Mouse (Mus musculus) cerebellum, postnatal 36 days (tissue): Measurements from ENCODE around the gene CN725425.

Experiments used
- DNase-seq, 2 experiments: peaks; one replicate each; pipeline ENCODE4 v3.0.0; 2021 to 2022; ENCODE audit warnings: mixed read lengths in 2 of 2

CN725425 gene

DNA sequence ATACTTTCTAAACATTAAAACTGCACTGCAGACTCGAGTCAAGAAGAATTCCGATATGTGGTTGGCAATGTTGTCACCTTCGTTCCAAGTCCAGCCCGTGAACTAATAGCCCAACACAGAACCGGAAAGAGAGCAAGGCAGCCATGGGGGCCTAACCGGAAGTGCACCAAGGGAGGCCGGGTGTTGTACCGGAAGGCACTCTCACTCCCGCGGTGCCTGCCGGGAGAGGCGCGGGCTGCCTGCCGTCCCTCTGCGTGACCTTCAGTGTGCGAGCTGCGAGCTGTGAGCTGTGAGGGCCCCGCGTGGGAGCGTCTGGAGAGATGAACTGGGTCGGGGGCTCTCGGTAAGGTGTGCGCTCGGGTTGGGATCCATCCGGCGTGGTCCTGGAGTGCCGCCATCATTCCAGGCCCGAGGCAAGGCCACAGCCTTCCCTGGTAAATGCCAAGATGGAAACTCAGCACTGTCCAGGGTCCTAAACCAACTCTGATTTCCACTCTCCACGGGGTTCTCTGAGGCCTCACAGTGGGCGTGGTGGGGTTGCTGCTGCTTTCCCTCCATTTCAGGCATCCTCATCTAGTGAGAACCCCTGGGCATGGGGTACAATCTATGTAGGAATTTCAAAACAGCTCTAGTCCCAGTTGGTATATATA lies at the start of gene CN725425:
TSS of gene CN725425 (plus strand) at position 239 of the 650 bp plus-strand sequence.
- DNase-seq = no peak

DNA sequence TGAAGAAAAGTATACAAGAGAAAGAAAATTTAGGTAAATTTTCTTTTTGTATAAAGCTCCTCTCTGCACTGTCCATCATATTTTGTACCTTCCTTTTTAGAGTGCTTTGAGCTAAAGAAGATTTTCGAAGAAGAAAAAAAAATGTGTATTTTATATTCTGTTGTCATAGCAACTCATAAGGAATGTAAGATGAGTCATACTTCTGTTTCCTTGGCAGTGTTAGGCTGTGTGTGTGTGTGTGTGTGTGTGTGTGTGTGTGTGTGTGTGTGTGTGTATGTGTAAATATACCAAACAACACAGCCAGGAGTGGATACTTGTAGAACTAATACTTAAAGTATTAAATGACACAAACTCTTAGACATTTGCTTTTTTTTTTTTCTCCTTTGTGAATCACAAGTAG lies 46.7 kb upstream of the CN725425 start:
- no peak for DNase-seq

DNA sequence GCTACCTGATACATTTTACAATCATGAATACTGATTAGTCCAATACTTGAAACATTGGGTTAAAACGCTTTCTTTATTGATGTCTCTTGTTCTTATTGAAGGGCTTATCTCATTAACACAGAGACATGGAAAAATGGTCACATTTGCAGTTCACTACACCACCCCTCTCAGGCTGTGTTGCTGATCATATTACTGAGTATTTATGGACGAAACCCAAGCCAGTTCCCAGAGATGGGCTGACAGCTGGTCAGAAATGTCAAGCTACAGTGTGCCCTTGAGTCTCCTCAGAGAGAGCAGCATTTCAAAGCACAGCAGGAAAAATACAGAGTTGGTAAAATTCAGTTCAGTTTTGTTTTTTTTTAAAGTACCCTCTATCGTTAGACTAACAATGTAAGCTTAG lies 46.0 kb upstream of the CN725425 start:
- no peak for DNase-seq

DNA sequence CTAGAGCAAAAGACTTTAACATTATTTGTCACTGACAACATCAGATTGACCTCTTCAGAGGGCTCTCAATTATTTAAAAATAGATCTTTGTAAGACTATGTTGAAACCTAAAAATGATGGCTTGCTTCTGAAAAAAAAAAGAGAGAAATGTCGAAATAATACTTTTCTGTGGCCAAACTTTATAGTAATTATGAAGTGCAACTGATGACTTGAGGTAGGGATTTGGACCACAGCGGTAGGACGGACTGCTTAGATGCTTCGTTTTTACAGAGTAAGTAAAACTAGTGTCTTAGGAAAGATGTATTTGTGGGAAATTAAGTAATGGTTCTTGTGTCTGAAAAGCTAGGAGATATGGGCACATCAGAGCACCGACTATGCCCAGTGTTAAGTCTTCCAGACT lies 38.1 kb upstream of the CN725425 start:
- no peak for DNase-seq

DNA sequence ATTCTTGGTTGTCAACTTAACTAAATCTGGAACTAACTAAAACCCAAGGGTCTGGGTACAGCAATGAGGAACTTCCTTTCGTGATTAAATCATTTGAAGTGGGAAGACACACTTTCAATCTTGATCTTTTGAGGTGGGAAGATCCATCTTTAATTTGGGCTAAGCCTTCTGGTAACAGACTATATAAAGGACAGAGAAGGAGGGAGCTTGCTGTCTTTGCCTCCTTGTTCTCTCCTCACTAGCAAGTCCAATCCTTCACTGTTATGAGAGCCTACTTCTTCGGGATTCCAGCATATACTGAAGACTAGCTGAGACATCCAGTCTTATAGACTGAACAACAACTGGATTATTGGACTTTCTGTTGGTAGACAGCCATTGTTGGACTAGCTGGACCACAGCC lies 35.8 kb upstream of the CN725425 start:
- DNase-seq = no peak

DNA sequence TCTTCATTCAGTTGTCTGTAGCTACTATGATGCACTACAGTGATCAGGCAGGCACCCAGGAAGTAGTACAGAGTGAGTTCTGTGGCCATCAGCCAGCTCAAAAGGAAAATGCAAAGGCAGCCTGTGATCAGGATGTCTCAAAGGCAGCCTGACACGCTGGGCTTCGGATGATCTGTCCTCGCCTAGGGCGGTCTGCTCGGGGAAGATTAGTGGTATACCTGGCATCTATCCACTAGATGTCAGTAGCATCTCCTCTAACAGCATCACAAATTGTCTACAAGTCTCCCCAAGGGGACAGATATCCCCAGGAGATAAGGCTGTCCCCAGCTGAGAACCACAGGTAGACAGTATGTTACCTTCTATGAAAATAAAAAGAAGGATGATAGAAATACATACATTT lies 34.3 kb upstream of the CN725425 start:
- peak; percentile 26 to 33 for DNase-seq

DNA sequence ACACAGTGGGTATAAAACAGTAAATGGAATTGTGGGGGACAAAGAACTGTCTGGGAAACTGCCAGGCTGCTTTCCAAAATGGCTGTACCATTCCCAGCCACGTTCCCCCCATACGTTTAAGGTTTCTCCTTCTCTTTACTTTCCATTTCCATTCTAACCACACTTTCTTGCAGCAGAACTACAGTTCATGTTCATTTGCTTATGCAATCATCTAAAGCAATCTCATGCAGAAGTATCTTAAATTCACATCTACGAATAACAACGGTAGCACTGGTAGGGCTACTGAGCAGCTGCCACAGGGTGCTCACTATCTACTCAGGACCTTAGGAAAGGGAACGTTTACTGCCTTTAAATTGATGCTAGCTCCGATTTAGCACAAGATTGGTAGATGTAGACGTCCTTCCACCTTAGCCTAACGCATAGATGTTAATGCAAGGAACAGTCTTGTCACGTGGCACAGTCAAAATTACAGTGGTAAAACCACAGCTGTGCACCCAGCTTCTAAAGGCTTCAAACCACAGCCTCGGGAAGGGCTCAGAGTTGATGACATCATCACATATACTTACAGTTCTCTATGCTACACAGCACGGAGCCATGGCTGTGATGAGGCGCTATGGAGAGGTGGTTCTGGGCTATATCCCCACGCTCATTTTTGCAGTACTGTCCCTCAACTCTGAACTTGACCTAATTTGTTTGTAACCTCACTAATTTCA lies 31.3 kb upstream of the CN725425 start:
- no peak for DNase-seq

DNA sequence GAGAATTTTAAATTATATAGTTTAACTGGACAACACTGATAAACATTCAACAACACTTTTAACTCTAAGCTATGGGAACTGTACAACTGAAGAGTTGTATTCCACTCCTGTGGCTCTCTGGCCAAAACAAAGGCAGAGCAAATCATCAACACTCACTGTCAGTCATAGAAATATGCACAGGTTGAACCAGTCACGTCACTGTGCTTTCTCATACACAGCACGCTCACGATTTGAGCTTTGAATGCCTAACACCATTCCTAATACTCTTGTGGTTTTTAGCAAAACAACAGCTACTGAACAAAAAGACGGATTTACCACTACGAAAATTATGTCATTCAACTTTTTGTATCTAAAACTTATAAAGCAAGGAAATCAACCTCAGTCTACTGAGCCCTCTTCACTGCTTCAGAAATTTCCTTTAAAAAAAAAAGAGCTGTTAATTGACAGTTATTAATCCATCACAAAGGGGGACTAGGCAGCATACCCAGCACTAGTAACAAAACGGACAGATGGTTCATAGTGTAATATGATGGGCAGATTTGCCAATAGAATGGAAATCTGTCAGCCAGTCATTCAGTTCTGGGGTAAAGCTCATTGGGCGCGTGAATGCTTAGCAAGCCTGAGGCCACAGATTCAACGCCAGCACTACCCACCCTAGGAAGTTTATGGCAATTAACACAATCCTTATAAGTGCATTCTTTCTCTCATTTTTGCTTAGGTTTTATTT lies 28.5 kb upstream of the CN725425 start:
- no peak for DNase-seq

DNA sequence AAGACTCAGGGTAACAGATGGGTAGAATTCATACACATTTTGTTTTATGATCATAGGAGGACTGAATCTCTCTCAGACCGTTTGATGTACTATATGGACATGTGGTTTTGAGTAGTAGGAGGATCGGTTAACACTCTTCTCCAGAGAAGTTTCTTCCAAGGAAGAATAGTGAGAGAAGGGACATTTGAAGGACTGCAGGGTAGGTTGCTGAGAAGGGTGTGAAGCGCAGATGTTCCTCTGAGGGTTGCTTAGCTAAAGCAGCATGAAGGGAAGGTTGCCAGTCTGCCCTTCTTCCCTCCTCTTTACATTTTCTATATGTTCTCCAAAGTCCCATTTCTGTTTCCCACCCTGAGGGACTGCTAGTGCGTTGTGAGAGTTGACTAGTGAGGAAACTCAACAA lies 28.0 kb upstream of the CN725425 start:
- DNase-seq = no peak

DNA sequence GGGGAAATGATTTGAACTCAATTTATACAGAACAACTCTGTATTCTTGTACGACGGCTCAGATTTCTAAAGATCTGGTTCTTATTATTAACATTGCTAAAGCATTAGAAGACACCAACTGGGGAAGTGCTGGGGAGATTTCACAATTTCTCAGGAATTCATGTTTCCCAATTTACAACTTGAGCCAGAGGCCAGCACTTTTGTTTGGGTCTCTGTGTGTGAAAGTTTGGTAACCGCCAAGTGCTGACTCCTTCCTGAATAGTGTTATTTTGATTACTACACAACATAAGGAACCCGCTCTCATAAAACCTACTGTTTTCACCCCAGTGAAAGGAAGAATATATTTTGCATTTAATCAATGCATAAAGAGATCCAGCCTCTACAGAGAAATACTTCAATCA lies 27.1 kb upstream of the CN725425 start:
- DNase-seq = no peak

DNA sequence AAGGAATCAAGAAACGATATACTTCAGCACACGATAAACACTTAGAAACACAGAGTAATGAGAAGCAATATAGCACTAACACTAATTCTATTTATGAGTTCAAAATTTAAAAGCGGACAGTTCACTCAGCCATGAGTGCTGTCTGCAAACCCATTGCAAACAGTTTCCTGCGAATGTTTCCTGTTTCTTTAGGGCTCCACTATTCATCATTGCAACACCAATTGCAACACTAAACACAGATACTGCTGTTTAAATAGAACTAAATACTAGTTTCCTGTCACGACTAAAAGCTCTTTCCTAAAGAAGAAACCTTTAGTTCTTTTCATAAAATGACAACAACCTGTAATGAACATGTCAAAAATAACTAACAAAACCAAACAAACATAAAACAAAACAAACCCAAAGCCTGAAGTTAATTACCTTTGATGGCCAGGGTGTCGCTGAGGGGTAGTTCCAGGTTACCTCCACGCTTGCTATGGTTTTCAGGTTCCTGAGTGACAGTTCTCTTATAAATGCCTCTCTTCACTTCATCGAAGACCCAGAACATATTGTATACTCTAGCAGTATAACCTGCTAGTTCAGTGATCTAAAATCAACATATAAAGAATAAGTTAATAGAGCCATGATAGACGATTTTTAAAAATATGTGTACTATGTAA lies 20.5 kb upstream of the CN725425 start:
- DNase-seq = no peak

DNA sequence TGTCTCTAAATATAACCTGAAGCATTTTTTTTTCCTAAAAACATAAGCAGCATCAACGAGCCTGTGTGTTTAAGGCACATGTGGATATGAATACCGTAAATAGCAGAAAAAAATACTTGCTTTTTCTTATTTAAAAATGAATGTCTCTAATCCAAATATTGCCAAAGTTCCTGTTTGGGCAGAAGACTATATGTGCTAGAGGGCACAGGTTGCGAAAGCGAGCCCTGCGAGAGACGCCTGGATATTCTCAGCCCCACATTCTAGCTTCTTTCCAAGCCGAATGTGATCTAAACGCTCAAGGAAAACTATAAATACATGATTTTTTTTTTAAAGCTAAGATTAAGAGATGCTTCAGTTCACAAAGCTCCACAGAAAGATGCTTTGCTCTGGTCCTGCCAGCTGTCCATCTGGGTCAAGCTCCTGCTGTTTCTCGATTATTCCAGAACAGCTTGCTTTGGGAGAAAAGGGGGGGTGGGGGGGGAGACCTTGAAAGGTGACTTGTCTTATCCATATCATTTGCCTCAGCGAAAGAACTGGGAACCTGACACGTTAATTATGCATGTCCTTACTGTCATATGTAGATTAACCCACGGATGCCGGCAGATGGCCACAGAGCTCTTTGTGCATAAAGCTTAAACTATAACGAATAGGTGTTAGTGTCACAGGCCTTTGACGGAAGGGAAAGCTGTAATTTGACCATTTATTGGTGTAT lies 19.2 kb upstream of the CN725425 start:
- peak; percentile 15 to 35 for DNase-seq

DNA sequence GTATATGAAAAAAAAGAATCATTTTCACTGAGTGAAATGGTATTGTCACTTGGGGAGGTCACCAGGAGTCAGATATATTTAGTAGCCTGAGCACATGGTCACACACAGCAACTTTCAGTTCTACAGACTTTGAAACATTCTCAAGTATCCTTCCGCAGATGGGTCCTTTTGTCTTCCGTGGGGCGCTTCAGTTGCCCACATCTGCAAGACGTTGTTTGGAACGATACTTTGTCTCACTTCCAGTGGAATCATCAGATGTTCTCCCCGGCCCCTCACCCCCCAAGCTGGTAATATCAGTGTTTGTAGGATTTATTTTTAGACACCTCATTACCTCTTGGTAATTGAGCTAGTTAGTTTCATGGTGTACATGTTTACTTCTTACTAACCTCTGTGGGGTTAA lies 12.9 kb upstream of the CN725425 start:
- no peak for DNase-seq

DNA sequence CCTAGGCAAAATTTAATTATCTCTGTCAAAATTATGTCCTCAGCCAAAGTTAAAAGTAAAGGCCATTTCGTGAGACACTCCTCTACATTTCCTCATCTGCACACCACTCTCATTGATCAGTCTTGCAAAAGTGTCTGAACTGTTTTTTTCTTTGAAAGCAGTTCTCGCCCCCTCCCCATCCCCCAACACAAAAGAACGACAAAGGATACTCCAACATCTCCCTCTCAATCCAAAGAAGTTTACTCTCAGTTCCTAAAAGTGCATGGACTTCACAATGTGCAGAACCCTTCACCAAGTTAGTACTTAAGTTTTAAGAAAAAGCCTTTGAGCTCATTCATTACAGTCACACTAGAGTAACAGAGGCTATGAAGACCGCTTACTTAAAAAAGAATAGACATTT lies 9.3 kb upstream of the CN725425 start:
- no peak for DNase-seq

DNA sequence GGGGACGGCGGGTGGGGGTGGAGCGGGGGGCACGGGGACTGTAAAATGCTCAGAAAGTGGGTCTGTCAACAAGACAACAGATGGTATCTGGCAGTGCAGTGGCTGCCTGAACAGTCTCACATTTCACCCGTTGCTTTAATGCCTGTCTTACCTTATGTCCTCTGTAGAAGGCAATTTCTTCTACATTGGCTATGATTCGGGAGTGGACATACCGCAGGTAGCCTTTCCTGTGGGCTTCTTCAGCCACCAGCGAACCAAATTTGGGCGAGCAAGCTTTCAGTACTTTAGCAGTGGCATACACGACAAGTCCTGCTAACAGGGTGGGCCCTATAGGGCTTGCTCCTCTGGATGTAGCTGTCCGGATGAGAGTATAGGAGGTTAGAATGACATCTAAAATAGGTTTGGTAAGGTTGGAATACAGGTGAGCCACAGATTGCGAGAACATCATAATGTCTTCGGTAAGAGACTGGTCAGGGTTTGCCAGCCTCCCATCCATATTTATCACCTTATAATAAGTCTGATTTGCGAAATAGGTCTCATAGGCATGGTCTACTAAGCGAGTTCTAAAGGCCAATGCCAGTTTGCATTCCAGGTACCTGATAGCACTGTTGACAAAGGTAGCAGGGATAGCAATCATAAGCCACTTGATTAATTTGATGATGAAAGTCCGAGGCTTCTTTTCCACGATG lies 8.6 kb upstream of the CN725425 start:
- DNase-seq = peak; percentile 22 to 49

DNA sequence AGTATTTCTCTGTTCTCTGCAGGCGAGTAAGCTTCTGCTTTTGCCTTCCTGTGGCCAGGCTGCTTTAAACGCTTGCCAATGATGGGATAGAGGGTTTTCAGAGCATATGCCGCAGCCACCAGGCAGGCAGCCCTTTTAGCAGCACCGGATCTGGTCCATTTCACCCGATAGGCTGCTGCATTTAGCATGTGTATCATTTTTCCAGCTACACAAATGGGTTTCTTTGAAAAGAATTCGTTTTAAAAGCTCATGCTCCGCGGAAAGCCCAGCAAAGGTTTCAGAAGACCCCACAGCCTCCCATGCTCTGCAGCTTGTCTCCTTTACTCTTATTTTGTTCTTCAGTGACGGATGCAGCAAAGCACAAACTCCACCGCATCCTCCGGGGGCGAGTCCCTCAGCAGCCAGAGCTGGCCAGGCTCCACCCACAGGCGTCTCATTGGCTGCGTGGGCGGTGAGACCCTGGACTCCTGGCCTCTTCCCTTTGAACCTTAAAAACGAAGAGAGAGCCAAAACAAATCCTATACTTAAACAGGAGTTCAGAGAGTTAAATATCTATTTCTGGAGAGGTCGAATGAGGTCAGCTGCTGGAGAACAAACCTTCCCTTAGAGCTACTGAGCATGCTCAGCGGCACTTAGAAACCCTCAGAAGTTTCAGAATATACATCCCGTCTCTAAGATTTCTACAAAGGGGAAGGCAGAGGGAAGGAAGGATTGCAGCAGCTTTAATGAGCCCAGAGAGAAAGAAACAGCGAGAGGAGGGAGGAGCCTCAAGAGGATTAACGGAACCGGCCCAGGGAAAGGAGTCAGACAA lies 7.7 kb upstream of the CN725425 start, which contains the start of gene Abcd2:
TSS of gene Abcd2 (minus strand) at position 388 of the 811 bp plus-strand sequence.
- DNase-seq = peak; percentile 80 to 82

DNA sequence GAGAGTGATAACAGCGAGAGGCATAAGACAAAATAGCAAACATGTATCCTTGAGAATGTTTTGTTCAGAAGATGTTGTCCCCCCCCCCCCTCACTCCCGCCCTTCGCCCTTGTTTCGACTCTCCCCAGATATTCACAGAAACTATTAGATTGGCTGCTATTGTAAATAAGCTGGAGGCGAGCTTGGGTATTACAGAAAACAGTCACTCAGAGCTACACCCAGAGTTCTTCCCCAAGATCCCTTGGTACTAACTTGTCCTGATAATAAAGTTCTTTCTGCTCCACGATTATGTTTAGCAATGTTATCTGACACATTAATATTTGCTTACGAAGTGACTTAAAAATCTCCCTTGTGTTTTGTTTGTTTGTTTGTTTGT lies 7.1 kb upstream of the CN725425 start:
- DNase-seq = no peak

DNA sequence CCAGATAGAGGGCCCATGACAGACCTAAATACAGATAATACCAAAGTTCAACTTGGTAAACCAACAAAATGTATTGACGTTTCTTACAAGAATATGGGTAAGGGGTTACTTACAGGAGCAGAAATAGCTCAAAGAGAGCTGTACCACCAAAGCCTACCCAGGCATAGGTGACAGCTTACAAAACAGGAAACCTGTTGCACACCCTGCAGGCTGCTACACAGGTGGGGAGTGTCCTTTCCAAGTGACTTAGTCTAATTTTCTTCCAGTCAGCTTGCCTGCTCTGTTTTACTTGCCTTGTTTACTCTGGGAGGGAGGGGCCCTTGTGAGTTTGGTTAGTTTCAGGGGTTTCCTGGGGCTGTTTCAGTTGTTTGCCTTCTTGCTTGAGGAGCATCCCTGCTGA lies 1.5 kb downstream of the CN725425 start:
- no peak for DNase-seq

DNA sequence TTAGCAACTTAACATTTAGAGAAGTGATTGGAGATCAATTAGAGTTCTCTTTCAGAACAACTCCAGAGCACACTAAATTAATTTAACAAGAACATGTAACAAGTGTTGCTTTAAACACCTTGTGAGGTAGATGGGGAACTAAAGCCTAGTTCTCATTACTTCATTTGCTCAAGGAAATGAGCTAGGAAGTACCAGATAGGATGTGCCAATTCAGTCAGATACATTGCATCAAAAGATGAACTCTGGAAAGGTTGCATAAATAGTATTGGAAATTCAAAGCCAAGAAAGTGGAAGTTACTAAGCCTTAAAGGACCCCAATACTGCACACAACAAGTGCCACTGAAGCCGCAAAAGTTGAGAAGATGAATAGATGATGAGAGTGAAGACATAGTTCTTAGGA lies 3.2 kb downstream of the CN725425 start:
- no peak for DNase-seq

DNA sequence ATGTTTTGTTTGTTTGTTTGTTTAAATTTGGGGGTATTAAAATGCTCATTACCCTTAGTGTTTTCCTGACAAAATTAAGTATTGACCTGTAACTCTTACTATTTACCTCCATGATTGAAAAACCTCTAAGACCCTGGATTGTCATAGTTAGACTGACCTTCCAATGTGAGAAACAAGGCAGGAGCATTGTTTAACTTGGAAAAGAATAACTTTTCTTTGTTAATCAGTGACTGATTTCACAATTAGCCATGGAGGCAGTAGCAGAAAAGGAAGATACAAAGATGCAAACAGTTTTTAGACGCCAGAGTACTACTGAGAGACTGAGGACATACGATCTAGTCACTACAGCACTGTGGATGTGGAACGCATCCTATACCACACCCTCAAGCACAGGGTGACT lies 4.2 kb downstream of the CN725425 start:
- DNase-seq = no peak

DNA sequence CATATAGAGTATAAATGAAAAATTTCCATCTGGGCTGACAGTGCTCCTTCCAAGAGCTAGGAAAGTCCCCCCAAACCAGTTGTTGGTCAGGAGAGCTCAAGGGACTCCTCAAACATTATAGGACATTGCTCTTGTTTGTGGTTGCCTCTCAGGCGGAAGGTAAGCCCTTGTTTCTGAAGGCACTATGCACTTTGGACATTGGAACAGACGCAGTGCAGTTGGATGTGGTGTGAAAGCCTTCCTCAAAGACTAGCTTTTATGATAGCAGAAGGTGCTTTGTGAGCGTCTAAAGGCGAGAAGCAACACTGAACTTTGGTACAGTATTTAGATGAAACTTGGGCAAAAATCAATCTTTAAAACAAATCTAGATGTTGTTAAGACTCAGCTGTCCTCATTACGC lies 7.2 kb downstream of the CN725425 start:
- no peak for DNase-seq
